Mouse (Mus musculus): ENCODE measurements around the gene Akain1.
A peak's percentile ranks its signal among the peaks of the same experiment; 100 is the strongest.

The Akain1 gene

GRCm38 (mm10) chr17:69487884-69488283, 48.8 kb downstream of the Akain1 start:
- no peak for DNase-seq

GRCm38 (mm10) chr17:69488826-69489225, 49.7 kb downstream of the Akain1 start:
- DNase-seq: no peak

- peak; percentile 42 for DNase-seq
These were observed 53.2 kb downstream of the Akain1 start for GRCm38 (mm10) chr17:69492368-69492767.

GRCm38 (mm10) chr17:69495531-69495930, 56.4 kb downstream of the Akain1 start:
- no peak for DNase-seq

- no peak for DNase-seq
These were observed 57.0 kb downstream of the Akain1 start for GRCm38 (mm10) chr17:69496125-69496524.

GRCm38 (mm10) chr17:69497315-69497714, 58.2 kb downstream of the Akain1 start:
- no peak for DNase-seq

GRCm38 (mm10) chr17:69498913-69499312, 59.8 kb downstream of the Akain1 start:
- DNase-seq: no peak

GRCm38 (mm10) chr17:69499441-69499840, 60.3 kb downstream of the Akain1 start:
- DNase-seq: no peak

- peak; percentile 33 for DNase-seq
These were observed 66.9 kb downstream of the Akain1 start for GRCm38 (mm10) chr17:69506070-69506469.

- no peak for DNase-seq
These were observed 77.3 kb downstream of the Akain1 start for GRCm38 (mm10) chr17:69516344-69516907.

GRCm38 (mm10) chr17:69531472-69531871, 92.3 kb downstream of the Akain1 start:
- no peak for DNase-seq
